Mouse (Mus musculus) myocyte (in vitro differentiated cells): ENCODE results near the gene 4930430F08Rik.

Experiments used
- CEBPB ChIP-seq: IDR thresholded peaks from 2 replicates; pipeline ENCODE4 v1.6.1; 2011; ENCODE audit warnings: mild to moderate bottlenecking, moderate library complexity; ENCODE audit not compliant: poor library complexity, insufficient read depth, severe bottlenecking
- E2F4 ChIP-seq: IDR thresholded peaks from one replicate; pipeline ENCODE4 v1.6.1; 2011; ENCODE audit warnings: mild to moderate bottlenecking, control low read depth, moderate library complexity; ENCODE audit not compliant: insufficient read depth
- MAX ChIP-seq: IDR thresholded peaks from one replicate; pipeline ENCODE4 v1.6.1; 2011; ENCODE audit warnings: low read depth, mild to moderate bottlenecking, control low read depth
- MYOD1 ChIP-seq, 3 experiments: IDR thresholded peaks; one replicate each; pipeline ENCODE4 v1.6.1; 2011; ENCODE audit warnings: control low read depth in 2 of 3, low read depth in 2 of 3, mild to moderate bottlenecking in 2 of 3, moderate library complexity in 1 of 3; ENCODE audit not compliant: insufficient read length in 2 of 3, control insufficient read depth in 1 of 3
- POLR2A ChIP-seq: IDR thresholded peaks from one replicate; pipeline ENCODE4 v1.6.1; 2011; ENCODE audit warnings: low read depth, mild to moderate bottlenecking, control low read depth, moderate library complexity; ENCODE audit not compliant: insufficient read length
- POLR2AphosphoS2 ChIP-seq: IDR thresholded peaks from one replicate; pipeline ENCODE4 v1.6.1; 2011; ENCODE audit warnings: low read depth, control low read depth; ENCODE audit not compliant: insufficient read length
- REST ChIP-seq: IDR thresholded peaks from one replicate; pipeline ENCODE4 v1.6.1; 2011; ENCODE audit warnings: mild to moderate bottlenecking, control low read depth, moderate library complexity; ENCODE audit not compliant: insufficient read depth, insufficient read length
- SRF ChIP-seq: IDR thresholded peaks from one replicate; pipeline ENCODE4 v1.6.1; 2011; ENCODE audit warnings: low read depth; ENCODE audit not compliant: control insufficient read depth, insufficient read length
- TCF12 ChIP-seq: IDR thresholded peaks from one replicate; pipeline ENCODE4 v1.6.1; 2011; ENCODE audit warnings: mild to moderate bottlenecking, control low read depth; ENCODE audit not compliant: poor library complexity, insufficient read depth, severe bottlenecking
- TCF3 ChIP-seq: IDR thresholded peaks from one replicate; pipeline ENCODE4 v1.6.1; 2011; ENCODE audit warnings: low read depth, control low read depth; ENCODE audit not compliant: insufficient read length
- USF1 ChIP-seq: IDR thresholded peaks from one replicate; pipeline ENCODE4 v1.6.1; 2011; ENCODE audit warnings: low read depth, mild to moderate bottlenecking, control low read depth, moderate library complexity

DNA sequence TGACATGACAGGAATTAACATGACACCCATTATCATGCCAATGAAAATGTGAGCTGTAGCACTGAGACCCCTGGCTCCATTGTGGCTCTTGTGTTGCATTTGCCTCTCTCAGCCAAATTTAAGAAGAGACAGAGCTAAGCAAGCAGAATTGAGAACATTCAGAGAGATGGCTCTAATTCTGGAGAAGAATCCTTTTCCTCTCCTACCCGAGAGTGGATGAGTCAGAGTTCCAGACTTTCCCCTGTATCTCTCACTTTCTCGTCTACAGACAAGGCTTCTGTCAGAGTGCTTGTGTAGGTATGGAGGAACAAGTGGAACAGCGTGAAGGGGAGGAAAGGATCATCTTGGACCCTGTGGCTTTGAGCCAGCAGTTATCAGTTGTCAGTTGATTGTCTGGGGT lies 26.1 kb downstream of the 4930430F08Rik start:
- TF ChIP-seq POLR2A (no peak), TCF12 (no peak), USF1 (no peak), E2F4 (no peak), MAX (no peak), CEBPB (no peak), POLR2AphosphoS2 (no peak), REST (no peak), MYOD1 (IDR thresholded peaks at IDR 0.05; ENCODE audit: control insufficient read depth in 1 of 3, insufficient read length in 2 of 3, low read depth in 2 of 3) (no peak), SRF (no peak), TCF3 (no peak)
